Mouse (Mus musculus) thymus, adult 2 months (tissue): ENCODE data around the gene Ech1.

Source experiments
- CTCF ChIP-seq: fragments of 200-500 bp; IDR thresholded peaks from 2 replicates; pipeline ENCODE4 v1.5.1; 2012; ENCODE audit warnings: mild to moderate bottlenecking, control low read depth, low read length, moderate library complexity, borderline replicate concordance; ENCODE audit not compliant: control insufficient read depth, poor library complexity, insufficient read depth; ENCODE audit errors: extremely low read depth
- POLR2A ChIP-seq: fragments of 200-500 bp; IDR thresholded peaks from 2 replicates; pipeline ENCODE4 v1.6.1; 2012; ENCODE audit warnings: mild to moderate bottlenecking, low read length, control low read depth, moderate library complexity; ENCODE audit not compliant: control insufficient read depth, poor library complexity, insufficient read depth; ENCODE audit errors: extremely low read depth

GRCm38 (mm10) chr7:28795832-28796231, 29.2 kb upstream of the Ech1 start:
- TF ChIP-seq CTCF (no peak), POLR2A (no peak)
